Mouse (Mus musculus): ENCODE data around the gene Slmap.

DNA sequence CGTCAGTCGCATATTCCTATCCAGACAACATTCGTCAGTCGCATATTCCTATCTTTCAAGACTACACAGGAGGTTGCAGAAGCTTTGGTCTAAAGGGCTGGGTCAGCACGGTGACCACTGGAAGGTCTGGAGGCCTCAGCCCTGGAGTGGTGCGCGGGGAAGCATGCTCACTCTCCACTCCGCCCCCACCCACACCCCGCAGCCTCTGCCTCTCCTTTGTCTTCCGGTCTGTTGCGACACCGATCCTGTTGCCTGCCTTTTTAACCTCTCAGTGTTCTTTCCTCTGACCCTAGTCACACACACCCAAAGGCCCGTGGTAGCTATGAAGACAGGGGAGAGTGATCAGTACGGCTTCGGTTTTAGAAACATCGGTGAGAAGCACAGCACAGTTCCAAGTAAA lies 79.9 kb downstream of the Slmap start:
- TF ChIP-seq POLR2A (IDR thresholded peaks at IDR 0.05; ENCODE audit: borderline replicate concordance, insufficient read depth, low read length): no peak
- no peak for TF ChIP-seq CTCF (IDR thresholded peaks at IDR 0.05; ENCODE audit: borderline replicate concordance, insufficient read depth, low read depth, low read length)

All from cerebellum, adult 2 months (tissue).